Mouse (Mus musculus): ENCODE measurements at regions not wholly inside any gene's neighbourhood (a gene's known extent, or its start where the extent isn't known, plus 50 kb on each side); places are given as distances from the start of the nearest gene placed in this dataset.
A peak's percentile ranks its signal among the peaks of the same experiment; 100 is the strongest.

- in situ Hi-C loops (cut with MboI; ENCODE audit: low sequenced_read_pairs in 2 of 2, unreplicated experiment in 2 of 2) = no loop called here
- TF ChIP-seq CHD2 (IDR thresholded peaks at IDR 0.05; ENCODE audit: low read depth, low read length) = no peak
- TF ChIP-seq MAFK (IDR thresholded peaks at IDR 0.05; ENCODE audit: insufficient read depth, low read depth, low read length) = no peak
- no peak for TF ChIP-seq HCFC1 (IDR thresholded peaks at IDR 0.05; ENCODE audit: borderline replicate concordance, insufficient read depth, low read length)
- TF ChIP-seq ZNF384 (IDR thresholded peaks at IDR 0.05; ENCODE audit: low read depth, low read length) = no peak
- no peak for TF ChIP-seq ZC3H11A (IDR thresholded peaks at IDR 0.05; ENCODE audit: borderline replicate concordance, low read depth, low read length)
- H3K4me3 ChIP-seq (ENCODE audit: insufficient read depth in 1 of 2, low read depth in 1 of 2, low read length in 2 of 2, poor library complexity in 1 of 2, severe bottlenecking in 1 of 2) = peak overlapping the region in 1 of 2 experiments; percentile 32; a peak in 1 of 4 replicates
- H3K36me3 ChIP-seq (ENCODE audit: control insufficient read depth, insufficient read depth, low read length, poor library complexity, severe bottlenecking) = no peaks in the 10 kb centered on the region
- H3K9ac ChIP-seq (ENCODE audit: insufficient read depth, low read depth, low read length, poor library complexity, severe bottlenecking) = no peak overlapping the region
- DNase-seq (ENCODE audit: low read depth, low spot score) = no peak
- peaks cover 0 to 9% of the 10 kb centered on the region in 2 experiments; a peak in 2 of 4 replicates for H3K4me1 ChIP-seq (ENCODE audit: control insufficient read depth in 2 of 2, insufficient read depth in 2 of 2, low read length in 2 of 2, poor library complexity in 1 of 2)
- no peaks in the 10 kb centered on the region for H3K9me3 ChIP-seq (ENCODE audit: control insufficient read depth, insufficient read depth, low read depth, low read length)
- no peak overlapping the region for H3K27ac ChIP-seq (ENCODE audit: insufficient read depth, low read depth, low read length, poor library complexity, severe bottlenecking)
Measured at GRCm38 (mm10) chr4:134995052-134995451, 64.4 kb downstream of the Syf2 start.

- TF ChIP-seq ZNF384 (IDR thresholded peaks at IDR 0.05; ENCODE audit: low read depth, low read length) (no peak), ZC3H11A (IDR thresholded peaks at IDR 0.05; ENCODE audit: borderline replicate concordance, low read depth, low read length) (no peak), CHD2 (IDR thresholded peaks at IDR 0.05; ENCODE audit: low read depth, low read length) (no peak), HCFC1 (IDR thresholded peaks at IDR 0.05; ENCODE audit: borderline replicate concordance, insufficient read depth, low read length) (no peak), MAFK (IDR thresholded peaks at IDR 0.05; ENCODE audit: insufficient read depth, low read depth, low read length) (no peak)
- H3K27ac ChIP-seq (ENCODE audit: insufficient read depth, low read depth, low read length, poor library complexity, severe bottlenecking) = no peak overlapping the region
- in situ Hi-C loops (cut with MboI; ENCODE audit: low sequenced_read_pairs in 2 of 2, unreplicated experiment in 2 of 2) = no loop called here
- no peaks in the 10 kb centered on the region for H3K9me3 ChIP-seq (ENCODE audit: control insufficient read depth, insufficient read depth, low read depth, low read length)
- no peak for DNase-seq (ENCODE audit: low read depth, low spot score)
- no peak overlapping the region for H3K4me3 ChIP-seq (ENCODE audit: insufficient read depth in 1 of 2, low read depth in 1 of 2, low read length in 2 of 2, poor library complexity in 1 of 2, severe bottlenecking in 1 of 2)
- no peaks in the 10 kb centered on the region for H3K36me3 ChIP-seq (ENCODE audit: control insufficient read depth, insufficient read depth, low read length, poor library complexity, severe bottlenecking)
- H3K4me1 ChIP-seq (ENCODE audit: control insufficient read depth in 2 of 2, insufficient read depth in 2 of 2, low read length in 2 of 2, poor library complexity in 1 of 2) = peaks cover 0 to 9% of the 10 kb centered on the region in 2 experiments; a peak in 2 of 4 replicates
- no peak overlapping the region for H3K9ac ChIP-seq (ENCODE audit: insufficient read depth, low read depth, low read length, poor library complexity, severe bottlenecking)
Measured at GRCm38 (mm10) chr4:134996121-134996520, 65.4 kb downstream of the Syf2 start.

- Histone ChIP-seq H3K36me3 (ENCODE audit: control insufficient read depth, insufficient read depth, low read length, poor library complexity, severe bottlenecking) (no peaks in the 10 kb centered on the region), H3K4me1 (ENCODE audit: control insufficient read depth in 2 of 2, insufficient read depth in 2 of 2, low read length in 2 of 2, poor library complexity in 1 of 2) (peaks cover 0 to 9% of the 10 kb centered on the region in 2 experiments; a peak in 2 of 4 replicates), H3K4me3 (ENCODE audit: insufficient read depth in 1 of 2, low read depth in 1 of 2, low read length in 2 of 2, poor library complexity in 1 of 2, severe bottlenecking in 1 of 2) (no peak overlapping the region), H3K9ac (ENCODE audit: insufficient read depth, low read depth, low read length, poor library complexity, severe bottlenecking) (no peak overlapping the region; the same call in 1 of the 2 replicates), H3K27ac (ENCODE audit: insufficient read depth, low read depth, low read length, poor library complexity, severe bottlenecking) (no peak overlapping the region), H3K9me3 (ENCODE audit: control insufficient read depth, insufficient read depth, low read depth, low read length) (no peaks in the 10 kb centered on the region)
- DNase-seq (ENCODE audit: low read depth, low spot score) = no peak
- no peak for TF ChIP-seq MAFK (IDR thresholded peaks at IDR 0.05; ENCODE audit: insufficient read depth, low read depth, low read length)
- TF ChIP-seq CHD2 (IDR thresholded peaks at IDR 0.05; ENCODE audit: low read depth, low read length) = no peak
- no peak for TF ChIP-seq ZC3H11A (IDR thresholded peaks at IDR 0.05; ENCODE audit: borderline replicate concordance, low read depth, low read length)
- no peak for TF ChIP-seq ZNF384 (IDR thresholded peaks at IDR 0.05; ENCODE audit: low read depth, low read length)
- no peak for TF ChIP-seq HCFC1 (IDR thresholded peaks at IDR 0.05; ENCODE audit: borderline replicate concordance, insufficient read depth, low read length)
- in situ Hi-C loops (cut with MboI; ENCODE audit: low sequenced_read_pairs in 2 of 2, unreplicated experiment in 2 of 2) = no loop called here
Measured at GRCm38 (mm10) chr4:134997461-134998434, 67.0 kb downstream of the Syf2 start.

- no peak overlapping the region for H3K4me3 ChIP-seq (ENCODE audit: insufficient read depth in 1 of 2, low read depth in 1 of 2, low read length in 2 of 2, poor library complexity in 1 of 2, severe bottlenecking in 1 of 2)
- no peak overlapping the region for H3K9ac ChIP-seq (ENCODE audit: insufficient read depth, low read depth, low read length, poor library complexity, severe bottlenecking)
- no peak for TF ChIP-seq HCFC1 (IDR thresholded peaks at IDR 0.05; ENCODE audit: borderline replicate concordance, insufficient read depth, low read length)
- no peak for TF ChIP-seq ZC3H11A (IDR thresholded peaks at IDR 0.05; ENCODE audit: borderline replicate concordance, low read depth, low read length)
- no peak for TF ChIP-seq ZNF384 (IDR thresholded peaks at IDR 0.05; ENCODE audit: low read depth, low read length)
- no peak for TF ChIP-seq MAFK (IDR thresholded peaks at IDR 0.05; ENCODE audit: insufficient read depth, low read depth, low read length)
- TF ChIP-seq CHD2 (IDR thresholded peaks at IDR 0.05; ENCODE audit: low read depth, low read length) = no peak
- no peaks in the 10 kb centered on the region for H3K9me3 ChIP-seq (ENCODE audit: control insufficient read depth, insufficient read depth, low read depth, low read length)
- peaks cover 0 to 9% of the 10 kb centered on the region in 2 experiments; a peak in 2 of 4 replicates for H3K4me1 ChIP-seq (ENCODE audit: control insufficient read depth in 2 of 2, insufficient read depth in 2 of 2, low read length in 2 of 2, poor library complexity in 1 of 2)
- H3K27ac ChIP-seq (ENCODE audit: insufficient read depth, low read depth, low read length, poor library complexity, severe bottlenecking) = no peak overlapping the region
- in situ Hi-C loops (cut with MboI; ENCODE audit: low sequenced_read_pairs in 2 of 2, unreplicated experiment in 2 of 2) = no loop called here
- H3K36me3 ChIP-seq (ENCODE audit: control insufficient read depth, insufficient read depth, low read length, poor library complexity, severe bottlenecking) = no peaks in the 10 kb centered on the region
- DNase-seq (ENCODE audit: low read depth, low spot score) = no peak
Measured at GRCm38 (mm10) chr4:134998928-134999658, 68.4 kb downstream of the Syf2 start.

Data from ES-E14 (cell line).